Mouse (Mus musculus): ENCODE measurements around the gene Shisa6. TPM values are rescaled to one million over a fixed set of nuclear protein-coding genes. Genes with fewer than 3 reads are reported as not detected.
"Not testable (repeated sequence)": the region's sequence is repeated elsewhere in the genome, so short reads cannot be mapped to it uniquely, and the experiment has no call there.

Gene Shisa6
- total RNA-seq, 1 experiment from 2014 or later = not detected

GRCm38 (mm10) chr11:66494391-66494790 lies 31.4 kb downstream of the Shisa6 start:
- no peak for ATAC-seq (replicated peaks; ENCODE audit: low read depth, poor library complexity, severe bottlenecking)

DNA sequence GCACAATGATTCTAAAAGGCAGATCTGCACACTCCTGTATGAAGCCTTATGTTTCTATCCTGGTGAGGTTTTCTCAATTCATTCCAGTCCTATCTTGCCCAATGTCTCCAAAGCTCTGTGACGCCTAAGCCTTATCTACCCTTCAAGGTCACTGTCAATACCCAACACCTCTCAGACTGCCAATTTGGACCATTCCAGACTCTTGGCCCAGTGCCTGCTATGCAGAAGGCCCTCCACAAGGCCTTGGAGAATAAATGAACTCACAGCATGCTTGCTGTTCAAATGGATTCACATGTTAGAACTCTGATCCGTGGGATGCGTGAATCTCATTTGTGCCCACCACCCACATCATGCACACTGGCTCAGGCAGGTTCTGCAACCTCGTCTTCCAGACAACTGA lies 38.0 kb downstream of the Shisa6 start:
- ATAC-seq (replicated peaks; ENCODE audit: low read depth, poor library complexity, severe bottlenecking) = no peak

DNA sequence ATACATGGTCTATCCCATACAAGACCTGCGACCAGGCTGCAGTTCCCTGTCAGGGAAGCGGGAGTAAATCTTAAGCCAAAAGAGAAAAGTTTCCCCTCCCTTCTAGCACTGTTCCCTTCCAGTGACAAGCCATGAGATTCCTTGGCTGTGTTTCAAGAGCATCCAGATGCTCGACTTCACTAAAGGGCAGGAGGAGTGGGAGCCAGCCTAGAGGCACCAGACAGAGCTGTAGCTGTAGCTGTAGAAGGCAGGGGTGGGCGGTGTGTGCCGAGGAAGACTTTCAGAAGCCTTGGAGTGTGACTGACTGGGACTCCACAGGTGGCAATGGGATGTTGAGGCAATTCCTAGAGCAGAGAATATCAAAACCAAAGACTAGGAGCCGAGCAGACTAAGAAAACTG lies 43.3 kb downstream of the Shisa6 start:
- ATAC-seq (replicated peaks; ENCODE audit: low read depth, poor library complexity, severe bottlenecking) = no peak

- ATAC-seq (replicated peaks; ENCODE audit: low read depth, poor library complexity, severe bottlenecking) = no peak
Measured at GRCm38 (mm10) chr11:66442631-66443030, 83.1 kb downstream of the Shisa6 start.

- ATAC-seq (replicated peaks; ENCODE audit: low read depth, poor library complexity, severe bottlenecking) = no peak
Measured at GRCm38 (mm10) chr11:66426129-66426528, 99.6 kb downstream of the Shisa6 start.

DNA sequence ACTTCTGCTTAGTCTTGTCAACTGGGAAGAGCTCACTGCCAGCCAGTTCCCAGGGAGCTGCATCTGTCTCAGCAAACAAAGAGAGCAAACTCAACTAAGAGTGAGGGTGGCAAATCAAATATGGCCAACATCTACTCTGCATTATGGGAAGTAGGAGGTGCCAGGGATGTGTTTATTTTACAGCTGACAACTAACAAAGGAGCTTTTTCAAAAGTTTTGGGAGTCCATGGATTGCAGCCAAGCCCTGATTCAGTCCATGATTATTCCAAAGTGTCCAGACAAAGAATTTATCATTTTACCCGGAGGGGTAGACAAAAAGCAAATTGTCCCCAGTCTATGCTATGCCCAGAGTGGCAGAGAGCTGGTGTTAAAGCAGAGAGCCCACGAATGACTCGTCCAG lies 107.5 kb downstream of the Shisa6 start:
- no peak for ATAC-seq (replicated peaks; ENCODE audit: low read depth, poor library complexity, severe bottlenecking)

DNA sequence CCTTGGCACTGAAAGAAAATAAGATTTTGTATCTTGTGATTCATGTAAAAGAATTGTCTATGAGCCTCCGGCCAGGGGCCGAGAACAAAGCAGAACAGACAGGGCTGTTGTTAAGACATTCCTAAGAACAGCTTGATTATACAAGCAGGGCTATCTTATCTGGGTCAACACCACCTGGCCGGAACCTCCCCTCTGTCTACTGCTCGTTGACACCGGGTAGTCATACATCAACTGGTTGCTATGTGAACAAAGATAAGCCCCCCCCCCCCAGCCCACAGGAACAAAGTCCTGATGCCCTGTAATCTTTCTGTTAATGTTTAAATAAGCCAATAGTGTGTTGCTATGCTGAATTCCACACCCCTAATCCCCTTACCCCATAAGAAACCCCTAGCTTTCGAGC lies 117.0 kb downstream of the Shisa6 start:
- not testable (repeated sequence) for ATAC-seq (replicated peaks; ENCODE audit: low read depth, poor library complexity, severe bottlenecking)

DNA sequence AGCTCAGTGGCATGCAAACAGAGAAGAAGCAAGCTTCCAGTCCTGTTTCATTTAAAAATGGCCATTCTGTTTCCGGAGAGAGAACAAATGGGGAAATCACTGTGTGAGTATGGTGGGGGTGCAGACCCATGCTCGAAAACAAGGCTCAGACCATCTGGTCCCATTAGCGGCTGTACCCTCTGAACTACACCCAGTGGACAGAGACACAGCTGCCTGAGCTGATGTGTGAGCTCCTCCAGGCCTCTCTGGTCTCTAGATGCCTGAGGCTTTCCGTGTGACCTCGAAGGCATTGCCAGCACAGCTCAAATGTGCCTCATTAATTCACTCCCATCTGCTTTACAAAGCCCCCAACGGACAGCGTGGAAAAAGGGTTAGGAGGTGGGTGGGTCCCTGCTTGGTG lies 125.7 kb downstream of the Shisa6 start:
- ATAC-seq (replicated peaks; ENCODE audit: low read depth, poor library complexity, severe bottlenecking) = no peak

DNA sequence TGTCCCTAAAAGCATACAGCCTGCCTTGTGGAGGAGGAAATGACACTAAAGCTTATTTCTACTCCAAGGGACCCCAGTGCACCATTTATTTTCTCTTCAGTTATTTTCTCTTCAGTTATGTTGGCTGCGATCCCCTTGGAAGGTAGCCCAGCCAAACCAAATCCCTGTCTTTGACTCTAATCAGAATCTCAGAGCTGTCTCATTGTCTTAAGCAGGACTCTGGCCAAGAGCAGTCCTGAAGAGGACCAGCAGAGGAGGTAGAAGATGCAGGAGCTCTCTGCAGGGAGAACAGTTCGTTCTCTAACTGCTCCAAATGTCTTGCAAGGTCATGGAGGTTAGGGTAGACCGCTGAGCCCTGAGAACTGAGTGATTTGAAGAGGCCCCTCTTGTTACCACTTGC lies 138.2 kb downstream of the Shisa6 start:
- ATAC-seq (replicated peaks; ENCODE audit: low read depth, poor library complexity, severe bottlenecking) = no peak

DNA sequence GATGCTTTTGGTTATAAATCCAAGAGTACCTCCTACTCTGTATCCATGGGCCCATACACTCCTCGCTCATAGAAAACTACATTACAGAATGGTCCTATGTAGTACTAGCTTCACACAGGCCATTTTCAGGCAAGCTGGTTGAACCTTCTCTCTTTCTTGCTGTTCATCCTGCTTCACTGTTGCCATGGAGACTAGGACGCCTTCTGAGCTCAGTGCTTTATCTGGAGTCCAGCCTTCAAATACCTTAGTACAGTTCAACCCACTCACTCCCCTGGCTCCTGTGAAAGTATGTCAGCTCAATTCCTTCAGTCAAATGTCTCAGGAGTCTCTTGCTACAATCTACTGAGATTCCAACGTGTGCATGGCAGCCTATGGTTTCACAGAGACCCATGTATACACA lies 154.0 kb downstream of the Shisa6 start:
- ATAC-seq (replicated peaks; ENCODE audit: low read depth, poor library complexity, severe bottlenecking) = no peak

DNA sequence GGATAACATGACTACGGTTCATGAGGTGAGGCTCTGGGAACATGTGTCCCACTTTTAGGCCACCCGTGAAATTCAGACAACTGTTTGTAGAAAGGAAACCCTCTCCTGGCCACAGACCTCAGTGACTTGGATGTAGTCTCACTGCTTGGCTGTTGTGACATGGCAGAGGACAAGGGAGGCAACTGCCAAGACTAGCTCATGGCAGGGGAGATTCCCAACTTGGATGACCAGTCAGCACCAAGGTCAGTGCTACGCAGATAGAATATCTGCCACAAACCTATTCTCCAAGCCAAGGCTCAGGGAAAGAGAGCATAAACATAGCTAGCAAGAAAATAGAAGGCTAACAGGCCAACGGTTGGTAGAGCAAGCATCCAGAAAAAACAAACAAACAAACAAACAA lies 156.0 kb downstream of the Shisa6 start:
- ATAC-seq (replicated peaks; ENCODE audit: low read depth, poor library complexity, severe bottlenecking) = no peak

DNA sequence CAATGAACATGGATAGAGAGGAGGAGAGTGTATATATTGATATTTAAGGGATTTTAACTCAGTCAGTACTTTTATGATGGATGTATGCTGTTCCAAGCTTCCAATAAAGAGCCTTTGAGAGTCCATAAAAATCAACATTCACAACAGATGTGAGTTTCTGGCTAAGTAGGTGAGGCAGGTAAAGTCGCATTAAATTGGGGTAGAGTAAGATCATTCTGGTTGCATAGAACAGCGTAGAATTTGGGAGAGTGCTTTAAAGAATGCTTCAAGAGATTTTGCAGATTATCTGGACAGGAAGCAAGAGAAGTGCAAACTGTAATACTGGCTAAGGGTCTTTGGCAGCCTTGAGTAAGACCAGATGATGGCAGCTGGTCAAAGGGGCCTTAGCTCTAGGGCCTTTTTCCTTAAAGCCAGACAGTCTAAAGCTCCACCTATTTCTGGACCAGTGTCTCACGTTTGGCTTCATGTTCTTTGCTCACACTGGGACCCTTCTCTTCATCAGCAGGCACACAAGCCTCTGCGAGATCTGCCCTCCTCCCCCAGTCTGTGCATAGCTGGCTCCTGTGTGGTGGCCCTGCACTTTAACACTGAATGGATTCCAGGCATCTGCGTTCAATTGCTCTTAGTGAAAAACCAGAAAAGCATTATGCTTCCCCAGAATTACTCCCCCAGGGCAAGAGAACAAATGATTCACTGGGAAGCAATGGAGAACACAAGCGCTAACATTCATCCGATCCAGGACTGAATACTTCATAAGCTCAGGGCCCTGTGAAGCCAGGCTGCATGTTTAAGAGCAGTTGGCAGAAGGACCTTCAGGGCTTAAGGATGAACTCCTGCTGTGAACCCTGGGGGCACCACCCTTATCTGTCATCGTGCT lies 158.7 kb downstream of the Shisa6 start:
- no peak for ATAC-seq (replicated peaks; ENCODE audit: low read depth, poor library complexity, severe bottlenecking)

DNA sequence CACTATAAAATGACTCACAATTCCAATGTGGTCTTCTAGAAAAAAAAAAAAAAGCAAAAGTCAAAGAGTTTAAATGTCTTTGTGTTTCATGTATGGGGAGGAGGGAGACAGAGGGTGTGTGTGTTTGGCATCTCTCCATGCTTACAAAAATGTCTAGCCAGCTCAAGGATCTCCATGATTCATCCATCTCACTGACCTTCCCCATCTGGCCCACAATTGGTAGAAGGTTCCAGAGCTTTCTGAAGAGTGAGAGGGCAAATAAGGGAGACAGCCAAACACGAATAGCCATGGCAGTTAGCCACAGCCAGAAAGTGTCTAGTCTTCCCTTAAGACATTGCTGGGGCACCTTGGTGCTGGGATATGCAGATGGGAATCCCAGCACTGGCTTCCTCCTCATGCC lies 166.0 kb downstream of the Shisa6 start:
- ATAC-seq (replicated peaks; ENCODE audit: low read depth, poor library complexity, severe bottlenecking) = no peak

DNA sequence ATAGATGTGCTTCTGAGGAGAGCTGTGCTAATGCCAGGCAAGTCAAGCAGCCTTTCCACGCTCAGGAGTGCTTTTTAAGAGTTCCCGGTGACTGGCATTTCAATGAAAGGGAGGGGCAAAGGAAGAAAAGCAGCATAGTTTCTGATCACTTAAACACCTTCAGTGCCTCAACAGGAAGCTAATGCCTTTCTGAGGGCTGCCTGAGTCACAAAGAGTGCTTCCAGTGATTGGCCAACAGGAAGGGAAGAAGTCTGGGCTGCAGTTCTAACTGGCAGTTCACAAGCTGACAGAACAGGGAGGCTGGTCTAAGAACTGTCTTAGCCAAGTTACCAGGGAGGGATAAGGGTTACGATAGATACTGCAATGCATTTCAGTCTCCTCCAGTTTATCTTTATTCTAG lies 180.9 kb downstream of the Shisa6 start:
- ATAC-seq (replicated peaks; ENCODE audit: low read depth, poor library complexity, severe bottlenecking) = no peak

DNA sequence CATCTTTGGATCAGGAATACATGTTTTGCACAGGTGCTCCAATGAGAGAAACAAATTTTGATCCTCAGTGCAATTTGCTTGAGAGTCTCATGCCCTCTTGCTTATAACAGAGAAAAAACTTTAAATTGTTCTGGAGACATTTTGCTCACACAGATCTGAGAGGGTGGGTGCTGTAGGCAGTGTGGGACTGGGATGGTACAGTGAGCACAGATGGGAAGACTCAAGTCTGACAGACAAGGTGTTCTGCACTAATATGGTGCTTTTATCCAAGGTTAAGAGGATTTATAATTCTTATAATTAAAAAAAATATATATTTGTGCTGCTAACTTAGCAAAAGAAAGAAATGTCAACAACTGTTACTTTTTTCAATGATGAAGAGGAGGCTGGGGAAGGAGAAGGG lies 189.5 kb downstream of the Shisa6 start:
- no peak for ATAC-seq (replicated peaks; ENCODE audit: low read depth, poor library complexity, severe bottlenecking)

GRCm38 (mm10) chr11:66312764-66313163 lies 213.0 kb downstream of the Shisa6 start:
- no peak for ATAC-seq (replicated peaks; ENCODE audit: low read depth, poor library complexity, severe bottlenecking)

- no peak for ATAC-seq (replicated peaks; ENCODE audit: low read depth, poor library complexity, severe bottlenecking)
Measured at GRCm38 (mm10) chr11:66304396-66304795, 221.4 kb downstream of the Shisa6 start.

DNA sequence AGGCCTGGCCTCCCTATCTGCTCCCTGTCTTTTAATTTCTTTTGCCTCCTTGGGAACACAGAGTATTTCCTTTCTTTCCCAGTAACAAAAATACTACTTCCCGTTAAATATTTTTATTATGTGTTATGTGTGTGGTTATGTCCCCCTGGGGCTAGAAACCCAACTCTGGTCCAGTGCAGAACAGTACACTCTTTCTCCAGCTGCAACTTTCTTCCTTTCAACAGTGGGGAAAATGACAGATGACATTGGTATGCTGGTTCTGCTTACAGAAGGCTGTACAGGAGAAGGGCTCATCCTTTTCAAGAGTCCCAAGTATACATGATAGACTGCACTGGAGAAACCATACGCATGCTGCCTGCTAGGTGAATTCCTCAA lies 251.1 kb downstream of the Shisa6 start:
- ATAC-seq (replicated peaks; ENCODE audit: low read depth, poor library complexity, severe bottlenecking) = no peak

DNA sequence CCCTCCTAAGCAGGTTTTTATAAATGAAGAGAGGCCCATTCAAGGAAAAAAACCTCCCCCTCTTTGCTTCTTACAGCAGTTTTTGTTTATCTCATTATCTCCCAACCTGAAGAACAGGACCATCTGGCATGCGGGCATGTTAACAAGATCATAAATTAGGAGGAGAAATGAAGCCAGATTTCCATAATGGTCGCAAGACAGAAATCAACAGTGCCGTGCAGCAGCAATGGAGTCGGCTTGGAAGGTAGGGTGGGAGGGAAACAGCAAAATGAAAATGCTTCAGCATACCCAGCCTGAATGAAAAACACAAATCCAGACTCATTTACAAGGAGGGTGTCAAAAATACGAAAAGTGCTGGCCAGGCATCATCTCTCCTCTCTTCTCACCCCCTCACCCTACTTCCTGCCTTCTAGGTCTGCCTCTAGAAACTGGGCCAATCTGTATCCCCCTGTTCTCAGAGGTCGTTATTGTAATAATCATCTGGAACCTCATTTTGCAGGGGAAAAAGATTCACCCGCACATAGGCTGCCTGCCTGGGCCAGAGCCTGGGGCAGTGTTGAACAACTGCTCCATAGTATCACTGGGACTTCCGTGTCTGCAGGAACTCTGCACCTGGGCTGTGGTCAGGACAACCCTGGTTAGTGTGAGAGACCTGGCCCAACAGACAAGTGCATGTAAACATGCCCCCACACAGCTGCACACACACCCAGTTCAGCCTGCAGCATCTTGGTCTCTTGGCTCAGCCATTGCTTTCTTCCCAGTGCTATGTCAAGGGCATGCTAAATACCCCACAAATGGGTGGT lies 251.7 kb downstream of the Shisa6 start:
- ATAC-seq (replicated peaks; ENCODE audit: low read depth, poor library complexity, severe bottlenecking) = no peak

- no peak for ATAC-seq (replicated peaks; ENCODE audit: low read depth, poor library complexity, severe bottlenecking)
Measured at GRCm38 (mm10) chr11:66267029-66267428, 258.7 kb downstream of the Shisa6 start.

DNA sequence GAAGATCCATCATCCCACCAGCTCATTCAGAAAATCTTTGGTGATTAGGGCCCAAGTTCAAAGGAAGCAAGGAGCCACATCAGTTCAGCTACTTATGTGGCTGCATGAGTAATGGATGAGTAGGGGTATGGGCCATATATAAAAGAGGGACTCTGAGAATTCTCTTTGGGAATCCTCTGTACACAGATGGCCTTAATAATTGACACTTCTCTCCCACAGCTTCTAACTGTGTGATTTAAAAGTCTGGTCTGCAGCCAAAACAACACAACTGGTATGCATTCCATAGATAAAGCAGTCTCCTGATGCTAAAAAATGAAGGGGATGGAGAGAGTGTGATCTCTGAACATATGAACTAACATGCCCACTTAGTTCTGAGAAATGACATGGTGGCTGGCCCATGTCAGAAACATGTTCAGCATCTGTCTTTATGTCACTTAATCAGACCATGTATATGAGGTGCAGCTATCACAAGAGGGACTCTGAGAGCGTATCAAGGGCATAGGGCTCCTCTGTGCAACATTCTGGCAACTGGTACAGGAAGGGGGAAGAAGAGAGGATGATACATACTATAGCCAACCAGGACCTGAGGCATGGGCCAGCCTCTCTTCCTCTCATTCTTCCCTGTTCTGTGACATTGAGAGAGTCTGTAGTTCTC lies 260.3 kb downstream of the Shisa6 start:
- ATAC-seq (replicated peaks; ENCODE audit: low read depth, poor library complexity, severe bottlenecking) = no peak
